Mouse (Mus musculus): ENCODE results near the gene Ruvbl1. TPM values are rescaled to one million over a fixed set of nuclear protein-coding genes. Genes with fewer than 3 reads are reported as not detected.

The Ruvbl1 gene
- polyA plus RNA-seq, 1 experiment = 52.1 TPM

DNA sequence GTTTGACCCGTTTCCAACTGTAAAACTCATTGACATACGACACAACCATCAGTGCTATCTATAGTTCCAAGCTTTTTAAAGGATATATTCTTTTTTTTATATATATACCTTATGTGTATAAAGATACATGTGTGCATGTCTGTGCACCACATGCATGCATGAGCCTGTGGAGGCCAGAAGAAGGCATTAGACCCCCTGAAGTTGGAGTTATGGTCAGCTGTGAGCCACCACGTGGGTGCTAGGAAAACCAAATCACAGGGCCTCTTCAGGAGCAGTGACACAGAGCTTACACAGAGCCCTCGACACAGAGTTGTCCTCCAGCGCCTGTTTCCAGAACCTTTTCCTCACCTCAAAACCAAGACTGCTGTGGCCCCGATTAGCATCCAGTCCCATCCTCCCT, 24.6 kb downstream of the Ruvbl1 start:
- Histone ChIP-seq H3K4me1 (replicated peaks; ENCODE audit: control insufficient read depth, insufficient read depth, low read length) (no peaks in the 10 kb centered on the region), H3K36me3 (ENCODE audit: control insufficient read depth, insufficient read depth, low read length) (peaks cover 6% of the 10 kb centered on the region), H3K27me3 (ENCODE audit: control insufficient read depth, insufficient read depth, low read length) (no peaks in the 10 kb centered on the region), H3K27ac (ENCODE audit: control insufficient read depth, insufficient read depth, low read length) (no peak overlapping the region), H3K4me3 (ENCODE audit: control insufficient read depth, insufficient read depth, low read length) (no peak overlapping the region)
- DNase-seq = no peak
- TF ChIP-seq POLR2A (IDR thresholded peaks at IDR 0.05; ENCODE audit: control insufficient read depth, extremely low read depth, insufficient read depth, low read length, poor library complexity) (no peak), CTCF (IDR thresholded peaks at IDR 0.05; ENCODE audit: borderline replicate concordance, control insufficient read depth, extremely low read depth, insufficient read depth, low read length, poor library complexity) (no peak)
- 93% methylated on average over 6 of the region's 6 CpGs for WGBS

GRCm38 (mm10) chr6:88490629-88491354, 25.6 kb downstream of the Ruvbl1 start:
- Histone ChIP-seq H3K27ac (ENCODE audit: control insufficient read depth, insufficient read depth, low read length) (no peak overlapping the region), H3K36me3 (ENCODE audit: control insufficient read depth, insufficient read depth, low read length) (no peaks in the 10 kb centered on the region; the same call in 1 of the 2 replicates), H3K27me3 (ENCODE audit: control insufficient read depth, insufficient read depth, low read length) (no peaks in the 10 kb centered on the region), H3K4me1 (replicated peaks; ENCODE audit: control insufficient read depth, insufficient read depth, low read length) (no peaks in the 10 kb centered on the region), H3K4me3 (ENCODE audit: control insufficient read depth, insufficient read depth, low read length) (no peak overlapping the region)
- WGBS = 97% methylated on average over 12 of the region's 12 CpGs
- DNase-seq = no peak
- TF ChIP-seq POLR2A (IDR thresholded peaks at IDR 0.05; ENCODE audit: control insufficient read depth, extremely low read depth, insufficient read depth, low read length, poor library complexity) (no peak), CTCF (IDR thresholded peaks at IDR 0.05; ENCODE audit: borderline replicate concordance, control insufficient read depth, extremely low read depth, insufficient read depth, low read length, poor library complexity) (no peak)

DNA sequence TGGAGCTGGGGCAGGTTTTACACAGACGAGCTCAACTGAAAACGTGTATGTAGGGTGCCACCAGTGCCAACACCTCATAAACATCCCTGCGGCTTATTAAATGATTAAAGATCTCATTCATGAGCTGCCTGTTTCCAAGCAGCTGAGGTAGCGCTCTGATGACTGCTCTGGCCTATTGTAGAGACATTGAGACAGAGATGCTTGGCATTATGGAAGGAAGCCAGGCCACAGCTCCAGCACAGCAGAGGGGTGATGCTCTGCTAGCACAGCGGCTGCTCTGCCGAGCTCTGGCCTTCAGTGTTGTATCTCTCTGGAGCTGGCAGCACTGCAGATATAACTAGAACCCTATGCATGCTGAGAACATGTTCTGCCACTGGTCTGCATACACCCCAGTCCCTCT, 28.5 kb downstream of the Ruvbl1 start:
- H3K27me3 ChIP-seq (ENCODE audit: control insufficient read depth, insufficient read depth, low read length) = no peaks in the 10 kb centered on the region
- H3K4me1 ChIP-seq (replicated peaks; ENCODE audit: control insufficient read depth, insufficient read depth, low read length) = no peaks in the 10 kb centered on the region
- 91% methylated on average over 6 of the region's 6 CpGs for WGBS
- H3K27ac ChIP-seq (ENCODE audit: control insufficient read depth, insufficient read depth, low read length) = no peak overlapping the region
- H3K36me3 ChIP-seq (ENCODE audit: control insufficient read depth, insufficient read depth, low read length) = peaks cover 6% of the 10 kb centered on the region; the same call in 1 of the 2 replicates
- no peak for DNase-seq
- TF ChIP-seq POLR2A (IDR thresholded peaks at IDR 0.05; ENCODE audit: control insufficient read depth, extremely low read depth, insufficient read depth, low read length, poor library complexity) = no peak
- no peak for TF ChIP-seq CTCF (IDR thresholded peaks at IDR 0.05; ENCODE audit: borderline replicate concordance, control insufficient read depth, extremely low read depth, insufficient read depth, low read length, poor library complexity)
- H3K4me3 ChIP-seq (ENCODE audit: control insufficient read depth, insufficient read depth, low read length) = no peak overlapping the region

GRCm38 (mm10) chr6:88499481-88500404, 34.5 kb downstream of the Ruvbl1 start:
- peak; percentile 48 for DNase-seq
- 9% methylated on average over 76 of the region's 76 CpGs for WGBS

DNA sequence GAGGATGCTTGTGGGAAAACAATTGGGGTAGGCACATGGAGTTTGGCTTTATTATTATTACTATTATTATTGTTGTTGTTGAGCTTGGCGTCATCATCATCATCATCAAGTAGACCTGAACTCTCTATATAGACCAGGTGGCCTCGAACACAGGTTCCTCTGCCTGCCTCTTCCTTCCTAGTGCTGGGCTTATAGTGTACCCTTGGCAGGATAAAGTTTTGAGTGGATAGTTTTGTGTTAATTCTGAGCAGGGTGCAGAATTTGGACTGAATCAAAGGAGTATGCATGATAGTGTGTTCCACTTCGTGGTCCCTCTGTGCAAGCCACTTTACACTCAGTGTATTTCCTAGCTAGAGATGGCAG, 35.2 kb downstream of the Ruvbl1 start:
- H3K4me3 ChIP-seq (ENCODE audit: control insufficient read depth, insufficient read depth, low read length) = no peak overlapping the region
- no peaks in the 10 kb centered on the region; the same call in 1 of the 2 replicates for H3K4me1 ChIP-seq (replicated peaks; ENCODE audit: control insufficient read depth, insufficient read depth, low read length)
- no peaks in the 10 kb centered on the region; the same call in 1 of the 2 replicates for H3K27me3 ChIP-seq (ENCODE audit: control insufficient read depth, insufficient read depth, low read length)
- peaks cover 29% of the 10 kb centered on the region for H3K36me3 ChIP-seq (ENCODE audit: control insufficient read depth, insufficient read depth, low read length)
- no peak for TF ChIP-seq CTCF (IDR thresholded peaks at IDR 0.05; ENCODE audit: borderline replicate concordance, control insufficient read depth, extremely low read depth, insufficient read depth, low read length, poor library complexity)
- TF ChIP-seq POLR2A (IDR thresholded peaks at IDR 0.05; ENCODE audit: control insufficient read depth, extremely low read depth, insufficient read depth, low read length, poor library complexity) = no peak
- 7% methylated on average over 3 of the region's 3 CpGs for WGBS
- no peak for DNase-seq
- H3K27ac ChIP-seq (ENCODE audit: control insufficient read depth, insufficient read depth, low read length) = no peak overlapping the region

More at GRCm38 (mm10) chr6:88499481-88500404, 34.5 kb downstream of the Ruvbl1 start:
- TF ChIP-seq POLR2A (IDR thresholded peaks at IDR 0.05; ENCODE audit: control insufficient read depth, extremely low read depth, insufficient read depth, low read length, poor library complexity) (no peak), CTCF (IDR thresholded peaks at IDR 0.05; ENCODE audit: borderline replicate concordance, control insufficient read depth, extremely low read depth, insufficient read depth, low read length, poor library complexity) (peak; percentile 90)
- no peaks in the 10 kb centered on the region; the same call in 1 of the 2 replicates for H3K4me1 ChIP-seq (replicated peaks; ENCODE audit: control insufficient read depth, insufficient read depth, low read length)
- no peaks in the 10 kb centered on the region; the same call in 1 of the 2 replicates for H3K27me3 ChIP-seq (ENCODE audit: control insufficient read depth, insufficient read depth, low read length)
- no peak overlapping the region for H3K27ac ChIP-seq (ENCODE audit: control insufficient read depth, insufficient read depth, low read length)
- H3K4me3 ChIP-seq (ENCODE audit: control insufficient read depth, insufficient read depth, low read length) = peak overlapping the region; percentile 15
- H3K36me3 ChIP-seq (ENCODE audit: control insufficient read depth, insufficient read depth, low read length) = peaks cover 23% of the 10 kb centered on the region

All from thymus, adult 2 months (tissue).